Mouse (Mus musculus) testis, adult 2 months (tissue): ENCODE measurements around the gene Thap7.

ENCODE experiments used
- CTCF ChIP-seq: fragments of 200-500 bp; IDR thresholded peaks from 2 replicates; pipeline ENCODE4 v1.5.1; 2012; ENCODE audit warnings: low read depth, mild to moderate bottlenecking, inconsistent platforms, low read length, moderate library complexity; ENCODE audit not compliant: control insufficient read depth, insufficient read depth, insufficient replicate concordance
- POLR2A ChIP-seq: fragments of 200-500 bp; IDR thresholded peaks from 2 replicates; pipeline ENCODE4 v1.6.1; 2012; ENCODE audit warnings: low read depth, mild to moderate bottlenecking, inconsistent platforms, low read length, moderate library complexity; ENCODE audit not compliant: control insufficient read depth

DNA sequence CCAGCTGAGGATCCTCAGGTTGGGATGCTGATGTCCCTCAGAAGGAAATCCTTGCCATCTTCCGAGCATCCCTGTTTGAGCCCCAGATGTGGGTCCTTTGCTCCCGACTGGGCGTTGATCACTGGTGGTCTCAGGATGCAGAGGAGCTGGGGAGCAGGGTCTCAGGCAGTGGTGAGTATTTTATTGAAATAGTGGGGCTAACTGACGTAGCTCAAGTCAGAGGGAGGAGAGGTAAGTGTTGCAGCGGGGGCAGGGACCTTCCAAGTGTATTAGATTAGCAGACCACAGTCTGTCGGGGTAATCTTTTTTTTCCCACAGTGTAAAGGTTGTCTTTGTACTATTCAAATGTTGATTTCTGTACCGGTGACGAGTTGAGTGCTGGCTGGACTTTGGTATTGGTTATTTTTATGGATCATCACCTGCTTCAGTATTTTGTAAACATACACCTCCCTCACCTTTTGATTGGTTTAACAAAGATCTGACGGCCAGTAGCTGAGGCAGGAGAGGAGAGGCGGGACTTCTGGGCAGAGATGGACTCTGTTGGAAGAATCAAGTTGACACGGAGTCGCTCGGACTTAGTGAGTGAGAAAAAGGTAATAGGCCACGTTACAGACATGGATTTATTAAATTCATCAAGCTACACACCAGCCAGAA is 1.9 kb upstream of the Thap7 start:
- TF ChIP-seq CTCF (no peak), POLR2A (no peak)
